Comparison of ENCODE assay signal across 13 mouse cellular contexts in the genomic region with DNA sequence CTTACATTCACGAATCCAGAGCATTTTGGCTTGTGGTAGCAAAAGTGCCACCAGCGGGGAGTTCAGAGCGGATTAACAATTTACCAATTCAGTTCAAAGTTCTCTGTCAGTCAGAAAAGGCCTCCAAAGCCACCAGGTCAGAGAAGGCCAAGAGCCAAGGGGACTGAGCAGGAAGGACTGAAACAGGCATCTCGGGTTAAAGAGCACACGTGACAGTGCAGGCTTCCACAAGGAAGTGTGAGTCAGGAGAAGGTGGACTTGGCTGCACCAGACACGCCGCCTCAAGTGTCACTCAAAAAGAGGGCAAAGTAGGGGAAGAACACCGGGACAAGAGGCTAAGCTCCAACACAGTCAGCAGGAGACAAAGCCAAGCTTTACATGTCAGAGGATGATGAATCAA. TPM values are rescaled to one million over a fixed set of nuclear protein-coding genes. Genes with fewer than 3 reads are reported as not detected.
DNase-seq lines count a peak whose midpoint lies in the region; ATAC-seq and TF ChIP-seq lines count a peak whose summit lies in the region.
"Had no signal": no experiment of that assay in that cellular context is flagged by ENCODE, and none has a peak within 500 bp of the region (broad histone marks: within the 10 kb centered on the region; RNA-seq: fewer than 3 reads in every experiment).

No protein-coding gene starts in this region.

- TF ChIP-seq CTCF in thymus, adult 2 months (IDR thresholded peaks at IDR 0.05; ENCODE audit: borderline replicate concordance, control insufficient read depth, extremely low read depth, insufficient read depth, low read length, poor library complexity): no peak

- DNase-seq in yolk sac, embryonic 10.5 days (ENCODE audit: low spot score): peak; percentile 81
- DNase-seq in spleen, adult 18-20 months: no peak
- DNase-seq in spleen, postnatal 10 days (ENCODE audit: low spot score in 2 of 2): no peak
- no peak for DNase-seq in thymus, adult 2 months
- DNase-seq: cerebellum, postnatal 36 days had no signal

- peaks cover 33% of the 10 kb centered on the region for H3K36me3 ChIP-seq in megakaryocyte, embryonic 14.5 days (replicated peaks; ENCODE audit: low read length)
- H3K36me3 ChIP-seq in kidney, embryonic 14.5 days (ENCODE audit: control insufficient read depth, insufficient read depth, low read length): peaks cover 9% of the 10 kb centered on the region
- H3K36me3 ChIP-seq in liver, embryonic 16.5 days (ENCODE audit: control insufficient read depth, insufficient read depth): peaks cover 2% of the 10 kb centered on the region; the same call in 1 of the 2 replicates
- peaks cover 8% of the 10 kb centered on the region for H3K36me3 ChIP-seq in thymus, adult 2 months (ENCODE audit: control insufficient read depth, insufficient read depth, low read length)

- WGBS in kidney, embryonic 14.5 days: 77% methylated on average over 8 of the region's 8 CpGs
- 55% methylated on average over 8 of the region's 8 CpGs for WGBS in liver, embryonic 16.5 days (ENCODE audit: insufficient replicate concordance)
- 98% methylated on average over 8 of the region's 8 CpGs for WGBS in thymus, adult 2 months

- no peaks in the 10 kb centered on the region for H3K9me3 ChIP-seq in megakaryocyte, embryonic 14.5 days
- no peaks in the 10 kb centered on the region for H3K9me3 ChIP-seq in kidney, embryonic 14.5 days (ENCODE audit: control insufficient read depth, low read length)
- no peaks in the 10 kb centered on the region for H3K9me3 ChIP-seq in liver, embryonic 16.5 days (replicated peaks; ENCODE audit: control insufficient read depth, low read length)
- H3K9me3 ChIP-seq: forebrain, embryonic 10.5 days; heart, embryonic 12.5 days; midbrain, embryonic 13.5 days had no signal

- no peak for TF ChIP-seq POLR2A in thymus, adult 2 months (IDR thresholded peaks at IDR 0.05; ENCODE audit: control insufficient read depth, extremely low read depth, insufficient read depth, low read length, poor library complexity)

- peaks cover 40% of the 10 kb centered on the region for H3K4me1 ChIP-seq in megakaryocyte, embryonic 14.5 days
- H3K4me1 ChIP-seq in kidney, embryonic 14.5 days (ENCODE audit: control insufficient read depth, insufficient read depth, low read length): peaks cover 8% of the 10 kb centered on the region; the same call in 1 of the 2 replicates
- peaks cover 20% of the 10 kb centered on the region for H3K4me1 ChIP-seq in liver, embryonic 16.5 days (ENCODE audit: control insufficient read depth, low read depth, low read length)
- H3K4me1 ChIP-seq in thymus, adult 2 months (replicated peaks; ENCODE audit: control insufficient read depth, insufficient read depth, low read length): peaks cover 7% of the 10 kb centered on the region

- H3K4me2 ChIP-seq in kidney, embryonic 14.5 days (replicated peaks; ENCODE audit: low read depth, low read length): no peak overlapping the region
- no peak overlapping the region for H3K4me2 ChIP-seq in liver, embryonic 16.5 days (ENCODE audit: low read depth, low read length)
- H3K4me2 ChIP-seq: heart, embryonic 12.5 days; midbrain, embryonic 13.5 days had no signal

- H3K27me3 ChIP-seq in megakaryocyte, embryonic 14.5 days (replicated peaks): no peaks in the 10 kb centered on the region
- H3K27me3 ChIP-seq in kidney, embryonic 14.5 days (ENCODE audit: control insufficient read depth, insufficient read depth, low read length): no peaks in the 10 kb centered on the region
- no peaks in the 10 kb centered on the region for H3K27me3 ChIP-seq in liver, embryonic 16.5 days (ENCODE audit: control insufficient read depth, insufficient read depth, low read depth, low read length)
- H3K27me3 ChIP-seq in thymus, adult 2 months (ENCODE audit: control insufficient read depth, insufficient read depth, low read length): no peaks in the 10 kb centered on the region
- H3K27me3 ChIP-seq: heart, embryonic 12.5 days; midbrain, embryonic 13.5 days had no signal

- H3K4me3 ChIP-seq in megakaryocyte, embryonic 14.5 days (replicated peaks): peak overlapping the region; percentile 29
- no peak overlapping the region for H3K4me3 ChIP-seq in kidney, embryonic 14.5 days (ENCODE audit: low read length)
- H3K4me3 ChIP-seq in liver, embryonic 16.5 days (ENCODE audit: low read depth, low read length): no peak overlapping the region
- no peak overlapping the region for H3K4me3 ChIP-seq in thymus, adult 2 months (ENCODE audit: control insufficient read depth, insufficient read depth, low read length)
- H3K4me3 ChIP-seq: forebrain, embryonic 10.5 days; heart, embryonic 12.5 days; midbrain, embryonic 13.5 days had no signal

- H3K27ac ChIP-seq in kidney, embryonic 14.5 days (ENCODE audit: low read depth, low read length): peak overlapping the region; percentile 14; the same call in 1 of the 2 replicates
- peak overlapping the region; percentile 64 for H3K27ac ChIP-seq in liver, embryonic 16.5 days (ENCODE audit: low read length)
- H3K27ac ChIP-seq in thymus, adult 2 months (ENCODE audit: control insufficient read depth, insufficient read depth, low read length): no peak overlapping the region
- H3K27ac ChIP-seq: forebrain, embryonic 10.5 days; hindbrain, postnatal 0 days; midbrain, embryonic 13.5 days had no signal

- H3K9ac ChIP-seq in kidney, embryonic 14.5 days (ENCODE audit: low read depth, low read length): no peak overlapping the region
- no peak overlapping the region for H3K9ac ChIP-seq in liver, embryonic 16.5 days (ENCODE audit: low read depth, low read length)
- H3K9ac ChIP-seq: heart, embryonic 12.5 days; midbrain, embryonic 13.5 days had no signal

- ATAC-seq in megakaryocyte, adult 5-6 weeks (ENCODE audit: poor library complexity, severe bottlenecking): no peak
- ATAC-seq in kidney, embryonic 14.5 days (ENCODE audit: low FRiP score, low TSS enrichment): no peak
- ATAC-seq in liver, embryonic 16.5 days (ENCODE audit: low read depth): peak; percentile 28; the same call in 1 of the 2 replicates
- ATAC-seq: hindbrain, postnatal 0 days; midbrain, embryonic 13.5 days had no signal

RNA-seq across cellular contexts. Expression of gene Aptx, which starts 2.8 kb away (rescaled TPM):
- polyA plus RNA-seq in megakaryocyte, embryonic 14.5 days (2012; ENCODE audit: insufficient read depth, low replicate concordance): 7.4 TPM in 1 of 2 replicates, not detected in the other
- 10.3 and 10.4 TPM in 2 replicates for total RNA-seq in megakaryocyte, adult 5-6 weeks (2015)
- total RNA-seq in megakaryocyte, adult 5-6 weeks (2017): 10.3 and 13.7 TPM in 2 replicates
- polyA plus RNA-seq in kidney, embryonic 14.5 days (2014; fragmentation: Nextera tagmentation; extraction: Ambion mirVana): 30.7 and 31.9 TPM in 2 replicates
- polyA plus RNA-seq in liver, embryonic 16.5 days (2015; fragmentation: Nextera tagmentation; extraction: Ambion mirVana): 7.9 and 8.1 TPM in 2 replicates
- 8.2 and 9.1 TPM in 2 replicates for polyA plus RNA-seq in thymus, adult 2 months (2012; rRNA removed)

RNA-seq across cellular contexts. Expression of gene Dnaja1, which starts 21.7 kb away (rescaled TPM):
- 0.81 and 43.5 TPM in 2 replicates for polyA plus RNA-seq in megakaryocyte, embryonic 14.5 days (2012; ENCODE audit: insufficient read depth, low replicate concordance)
- 85.6 and 91.8 TPM in 2 replicates for total RNA-seq in megakaryocyte, adult 5-6 weeks (2015)
- total RNA-seq in megakaryocyte, adult 5-6 weeks (2017): 209 and 223 TPM in 2 replicates
- 497 and 506 TPM in 2 replicates for polyA plus RNA-seq in kidney, embryonic 14.5 days (2014; fragmentation: Nextera tagmentation; extraction: Ambion mirVana)
- polyA plus RNA-seq in liver, embryonic 16.5 days (2015; fragmentation: Nextera tagmentation; extraction: Ambion mirVana): 103 and 120 TPM in 2 replicates
- 11.5 and 13.4 TPM in 2 replicates for polyA plus RNA-seq in thymus, adult 2 months (2012; rRNA removed)

RNA-seq across cellular contexts. Expression of gene Smu1, which starts 57.5 kb away (rescaled TPM):
- 8.3 TPM in 1 of 2 replicates, not detected in the other for polyA plus RNA-seq in megakaryocyte, embryonic 14.5 days (2012; ENCODE audit: insufficient read depth, low replicate concordance)
- total RNA-seq in megakaryocyte, adult 5-6 weeks (2015): 56.4 and 66.7 TPM in 2 replicates
- 94.9 and 100 TPM in 2 replicates for total RNA-seq in megakaryocyte, adult 5-6 weeks (2017)
- 147 and 171 TPM in 2 replicates for polyA plus RNA-seq in kidney, embryonic 14.5 days (2014; fragmentation: Nextera tagmentation; extraction: Ambion mirVana)
- polyA plus RNA-seq in liver, embryonic 16.5 days (2015; fragmentation: Nextera tagmentation; extraction: Ambion mirVana): 59.9 and 66.8 TPM in 2 replicates
- polyA plus RNA-seq in thymus, adult 2 months (2012; rRNA removed): 34.9 and 36.7 TPM in 2 replicates
